Mouse (Mus musculus) adrenal gland, adult (tissue): Measurements from ENCODE around the gene Mybph.

ENCODE experiments used
- DNase-seq, 2 experiments: peaks; one replicate each; pipeline ENCODE4 v3.0.0; 2022 to 2023; ENCODE audit warnings: low spot score in 1 of 2; ENCODE audit not compliant: inconsistent age in 2 of 2

Mybph gene

DNA sequence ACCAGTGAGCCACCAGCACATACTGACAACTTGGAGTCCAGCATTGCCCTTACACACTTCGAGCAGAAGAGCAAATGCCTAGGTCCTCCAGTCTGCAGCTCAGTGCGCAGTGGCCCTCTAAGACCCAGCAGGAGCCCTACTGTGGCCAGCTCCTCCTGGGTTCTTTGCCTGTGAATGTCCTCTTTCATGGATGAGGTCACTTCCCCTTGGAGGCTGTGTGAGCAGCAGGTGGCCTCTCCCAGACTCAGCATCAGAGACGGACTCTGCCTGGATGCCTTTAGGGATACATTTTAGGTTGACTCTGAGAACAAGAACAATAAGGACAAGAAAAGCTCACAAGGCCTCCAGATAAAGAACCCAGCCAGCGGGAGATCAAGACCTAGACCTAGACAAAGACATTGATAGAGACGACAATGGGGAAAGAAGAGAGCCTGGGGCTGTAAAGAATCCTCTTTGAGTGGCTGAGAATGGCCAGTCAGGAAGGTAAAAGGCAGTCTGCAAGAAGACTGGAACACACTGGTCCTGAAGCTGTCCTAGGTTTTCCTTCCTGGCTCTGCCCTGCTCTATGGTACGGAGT lies 17.0 kb downstream of the Mybph start:
- DNase-seq = no peak

- DNase-seq = no peak
Observed at GRCm38 (mm10) chr1:134211043-134211442, 17.8 kb downstream of the Mybph start.

- no peak for DNase-seq
Observed at GRCm38 (mm10) chr1:134211631-134212030, 18.4 kb downstream of the Mybph start.

DNA sequence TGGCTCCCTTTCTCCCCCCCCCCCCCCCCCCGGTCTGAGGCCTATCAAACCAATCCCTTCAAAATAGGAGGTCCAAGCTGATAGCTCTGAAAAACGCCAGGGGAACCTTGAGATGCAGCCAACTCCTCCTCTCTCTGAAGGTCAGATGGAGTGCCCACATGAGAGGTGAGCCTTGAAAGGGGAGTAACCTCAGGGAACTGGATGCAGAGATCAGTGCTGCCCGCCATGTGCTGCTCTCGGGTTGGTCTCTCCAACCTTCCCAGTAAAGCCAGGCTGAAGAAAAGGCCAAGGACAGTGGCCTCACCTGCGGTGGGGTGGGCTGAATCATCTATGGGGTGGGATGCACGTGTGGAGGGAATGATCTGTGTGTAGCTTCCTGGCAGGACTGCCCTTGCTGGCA lies 19.1 kb downstream of the Mybph start:
- peak; percentile 90 to 92 for DNase-seq

GRCm38 (mm10) chr1:134213405-134213804 lies 20.2 kb downstream of the Mybph start:
- peak in 1 of 2 experiments; percentile 80 for DNase-seq

GRCm38 (mm10) chr1:134215059-134215458 lies 21.8 kb downstream of the Mybph start:
- peak in 1 of 2 experiments; percentile 57 for DNase-seq

DNA sequence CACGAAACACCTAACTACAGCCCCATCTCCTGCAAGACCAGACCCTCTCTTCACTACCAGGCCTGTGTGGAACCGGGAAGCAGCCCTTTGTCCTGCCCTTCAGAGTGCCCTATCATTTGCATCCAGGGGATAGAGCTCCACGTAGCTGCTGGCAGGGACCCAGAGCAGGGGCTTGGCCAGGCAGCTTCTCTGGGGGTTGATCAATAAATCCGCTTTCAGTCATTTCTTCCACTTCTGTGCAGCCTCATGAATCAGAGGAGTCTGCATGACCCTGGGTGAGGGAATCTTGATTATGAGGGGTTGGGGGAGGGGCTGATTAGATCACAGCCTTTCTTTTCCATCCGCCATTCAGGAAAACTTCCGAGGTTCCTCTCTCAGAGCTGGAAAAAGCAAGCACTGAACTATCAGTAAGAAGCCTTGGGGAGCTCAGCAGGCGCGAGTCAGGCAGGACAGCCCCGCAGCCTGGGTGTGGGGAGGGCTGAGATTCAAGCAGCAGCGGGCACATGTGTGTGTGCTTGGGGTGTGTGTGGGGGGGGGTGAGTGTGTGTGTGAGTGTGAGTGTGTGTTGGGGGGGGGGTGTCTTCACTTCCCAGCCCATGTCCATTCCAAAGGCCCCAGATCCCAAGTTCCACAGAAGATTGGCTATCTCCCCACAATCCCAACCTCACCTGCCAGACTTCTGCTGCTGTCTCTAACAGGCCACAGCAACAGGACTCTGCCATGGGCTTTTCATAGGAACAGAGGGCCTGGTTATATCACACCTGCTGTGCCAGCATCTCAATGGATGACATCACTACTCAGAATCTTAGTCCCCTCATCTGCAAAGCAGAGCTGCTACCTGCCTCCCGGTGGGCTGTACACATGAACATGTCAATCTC lies 22.7 kb downstream of the Mybph start:
- DNase-seq = peak in 1 of 2 experiments; percentile 88

GRCm38 (mm10) chr1:134216629-134216971 lies 23.4 kb downstream of the Mybph start:
- no peak for DNase-seq

DNA sequence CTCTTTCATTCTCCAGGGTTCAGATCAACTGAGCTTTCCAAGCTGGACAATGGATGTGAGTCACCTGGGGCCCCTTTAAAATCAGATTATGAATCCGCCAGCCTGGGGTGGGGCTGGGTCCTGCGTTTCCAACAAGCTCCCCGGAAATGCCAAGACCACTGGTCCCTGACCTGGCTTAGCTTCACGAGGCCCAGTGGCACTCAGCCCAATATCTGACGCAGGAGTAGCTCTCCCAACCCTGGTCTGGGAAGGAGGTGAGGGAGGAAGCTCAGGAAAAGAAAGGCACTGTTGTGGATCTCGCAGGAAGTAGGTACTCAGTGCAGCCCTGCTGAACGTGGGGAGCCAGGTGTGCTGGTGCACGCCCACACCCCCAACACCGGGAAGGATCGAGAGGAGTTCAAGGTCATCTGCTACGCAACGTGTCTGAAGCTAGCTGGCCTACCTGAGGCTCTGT lies 23.8 kb downstream of the Mybph start:
- peak; percentile 77 to 91 for DNase-seq

- DNase-seq = no peak
Observed at GRCm38 (mm10) chr1:134217942-134218341, 24.7 kb downstream of the Mybph start.

GRCm38 (mm10) chr1:134219608-134220007 lies 26.4 kb downstream of the Mybph start:
- no peak for DNase-seq

DNA sequence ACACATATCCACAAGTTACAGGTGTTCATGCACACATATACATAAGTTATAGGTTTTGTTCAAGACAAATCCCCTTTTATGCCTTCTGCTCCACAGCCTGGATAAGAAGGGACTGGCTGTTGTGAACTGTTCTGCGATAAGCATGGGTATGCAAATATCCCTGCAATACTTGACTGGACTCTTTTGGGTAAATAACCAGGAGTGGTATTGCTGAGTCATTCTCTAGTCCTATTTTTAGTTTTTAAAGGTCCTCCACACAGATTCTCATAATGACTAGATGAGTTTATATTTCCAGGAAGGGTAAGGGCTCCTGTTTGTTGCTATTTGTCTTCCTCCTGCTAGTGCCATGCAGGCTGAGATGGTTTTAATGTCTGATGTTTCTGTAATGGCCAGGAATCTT lies 27.9 kb downstream of the Mybph start:
- peak in 1 of 2 experiments; percentile 75 for DNase-seq

DNA sequence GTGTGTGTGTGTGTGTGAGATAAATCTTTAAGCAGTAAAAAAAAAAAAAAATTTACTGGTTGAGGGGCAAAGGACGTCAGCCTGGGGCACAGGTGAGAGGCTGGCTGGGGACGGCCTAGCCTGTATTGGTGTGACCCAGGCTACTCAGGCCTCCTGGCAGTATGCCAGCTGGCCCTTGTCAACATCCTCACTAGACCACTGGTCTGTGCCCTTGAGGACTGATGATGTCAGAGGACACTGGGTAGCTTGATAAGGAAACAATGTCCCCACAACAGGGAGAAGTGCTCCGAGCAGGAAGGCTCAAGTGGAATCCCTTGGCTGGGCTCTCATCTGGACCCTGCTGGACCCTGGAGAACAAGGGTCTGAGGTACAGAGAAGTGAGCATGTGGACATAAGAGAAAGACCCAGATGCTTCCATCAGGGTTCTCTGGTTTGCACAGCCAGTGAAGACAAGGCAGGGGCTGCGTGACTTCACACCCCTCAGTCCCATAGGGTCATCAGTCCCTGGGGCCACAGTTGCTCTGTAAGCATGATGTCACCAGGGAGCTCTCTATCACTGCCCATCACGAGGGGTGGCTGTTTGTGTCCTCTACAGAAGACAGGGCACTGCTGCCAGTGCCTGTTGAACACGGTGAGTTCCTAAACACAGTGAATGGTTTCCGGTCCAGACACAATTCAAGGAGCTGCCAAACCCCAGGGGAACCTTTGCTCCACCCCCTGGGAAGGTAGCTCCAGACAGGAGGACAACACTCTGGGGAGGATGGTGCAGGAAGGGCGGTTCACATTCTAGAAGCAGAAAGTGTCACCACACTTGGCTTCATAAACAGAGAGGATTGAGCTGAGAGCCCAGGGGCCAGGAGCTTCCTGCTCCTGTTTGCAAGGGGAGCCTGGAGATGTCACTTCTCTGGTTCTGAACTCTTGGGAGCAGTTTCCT lies 29.1 kb downstream of the Mybph start:
- DNase-seq = peak; percentile 93 to 94

DNA sequence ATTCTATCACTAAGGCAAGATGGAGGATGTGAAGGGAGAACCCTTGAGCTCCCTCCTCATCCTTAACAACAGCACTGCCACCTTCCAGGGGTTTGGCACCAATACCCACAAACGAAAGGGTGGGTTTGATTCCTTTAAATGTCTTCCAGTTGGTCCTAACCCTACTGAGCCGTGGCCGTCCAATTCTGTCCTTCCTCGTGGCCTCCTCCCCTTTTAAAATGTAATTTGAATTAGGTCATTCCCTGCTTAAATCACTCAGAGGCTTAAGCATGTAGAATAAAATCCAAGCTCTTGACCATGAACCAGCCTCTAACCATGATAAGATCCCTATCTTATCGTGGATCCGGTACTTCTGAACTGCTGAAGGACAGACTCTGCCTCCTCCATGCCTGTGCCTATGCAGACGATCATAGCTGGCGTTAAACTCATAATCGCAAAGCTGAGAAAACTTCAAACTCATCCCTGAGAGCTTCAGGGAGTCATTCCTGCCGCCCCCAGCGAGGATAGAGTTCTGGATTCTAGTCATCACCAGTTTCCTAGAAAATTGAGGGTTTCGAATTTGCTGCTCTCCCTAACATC lies 31.5 kb downstream of the Mybph start:
- DNase-seq = peak; percentile 68 to 88

GRCm38 (mm10) chr1:134225375-134225774 lies 32.1 kb downstream of the Mybph start:
- no peak for DNase-seq

GRCm38 (mm10) chr1:134226739-134227138 lies 33.5 kb downstream of the Mybph start:
- DNase-seq = no peak

DNA sequence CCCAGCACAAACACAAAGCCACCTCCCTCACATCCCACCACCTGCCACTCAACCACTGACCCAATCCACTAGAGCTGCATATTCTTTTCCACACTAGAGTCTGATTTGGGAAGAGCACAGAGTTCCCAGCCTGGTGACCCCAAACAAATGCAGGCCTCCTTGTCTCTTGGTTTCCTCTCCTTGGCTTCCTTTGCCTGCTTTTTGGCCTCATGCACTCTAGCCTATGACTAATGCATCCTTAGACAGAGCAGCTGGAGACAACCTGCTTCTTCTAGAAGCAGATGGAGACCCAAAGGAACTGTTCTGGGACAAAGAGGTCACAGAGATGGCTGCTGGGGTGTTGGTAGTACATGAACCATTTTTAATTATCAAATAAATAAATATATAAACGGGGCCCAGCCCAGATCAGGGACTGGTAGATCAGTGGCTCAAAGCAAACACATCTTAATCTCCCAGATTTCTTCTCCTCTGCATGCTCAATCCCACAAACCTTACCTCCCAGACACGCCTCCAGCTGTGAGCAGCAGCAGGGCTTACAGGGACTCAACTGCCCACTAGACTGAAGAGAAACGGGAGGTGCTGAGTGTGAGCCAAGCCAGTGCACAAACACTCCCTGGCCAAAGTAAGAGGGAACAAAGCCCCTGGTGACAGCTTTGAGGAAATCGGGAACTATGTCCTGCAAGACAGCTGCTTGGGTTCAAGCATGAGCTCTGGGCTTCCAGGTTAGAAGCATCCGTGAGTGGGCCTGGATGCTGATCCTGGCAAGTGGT lies 36.7 kb downstream of the Mybph start:
- peak; percentile 21 to 67 for DNase-seq

GRCm38 (mm10) chr1:134230638-134231228 lies 37.5 kb downstream of the Mybph start:
- DNase-seq = peak; percentile 44 to 79

- peak; percentile 44 to 75 for DNase-seq
Observed at GRCm38 (mm10) chr1:134231270-134231669, 38.0 kb downstream of the Mybph start.

DNA sequence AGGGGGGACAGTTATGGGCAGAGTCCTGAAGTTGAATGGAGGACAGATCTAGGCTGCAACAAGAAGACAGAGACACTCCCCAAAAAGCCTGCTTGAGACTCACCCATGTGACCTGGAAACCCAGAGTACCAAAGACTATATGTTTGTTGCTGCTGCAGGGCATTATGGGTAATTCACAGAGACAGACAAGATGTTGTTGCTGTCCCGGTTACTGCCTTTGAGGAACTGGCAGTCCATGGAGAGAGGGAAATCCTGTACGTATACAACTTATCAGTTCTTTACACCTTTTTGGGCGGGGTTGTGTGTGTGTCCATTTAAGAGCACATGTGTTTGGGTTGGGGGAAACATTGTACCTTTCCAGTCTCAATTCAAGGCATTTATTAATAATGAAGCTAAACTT lies 38.4 kb downstream of the Mybph start:
- peak in 1 of 2 experiments; percentile 4 for DNase-seq
